Mouse (Mus musculus): ENCODE data around the gene Asb13. TPM values are rescaled to one million over a fixed set of nuclear protein-coding genes. Genes with fewer than 3 reads are reported as not detected.

Asb13 gene
- total RNA-seq, 4 experiments from 2014 or later, result 8.6 to 11.2 (median 8.8) TPM

- DNase-seq (ENCODE audit: low spot score), result no peak
These were observed 30.4 kb downstream of the Asb13 start for GRCm38 (mm10) chr13:3664241-3664640.

- DNase-seq (ENCODE audit: low spot score), result peak; percentile 71
These were observed 31.5 kb downstream of the Asb13 start for GRCm38 (mm10) chr13:3665308-3665723.

- no peak for DNase-seq (ENCODE audit: low spot score)
These were observed 33.5 kb downstream of the Asb13 start for GRCm38 (mm10) chr13:3667288-3667873.

DNA sequence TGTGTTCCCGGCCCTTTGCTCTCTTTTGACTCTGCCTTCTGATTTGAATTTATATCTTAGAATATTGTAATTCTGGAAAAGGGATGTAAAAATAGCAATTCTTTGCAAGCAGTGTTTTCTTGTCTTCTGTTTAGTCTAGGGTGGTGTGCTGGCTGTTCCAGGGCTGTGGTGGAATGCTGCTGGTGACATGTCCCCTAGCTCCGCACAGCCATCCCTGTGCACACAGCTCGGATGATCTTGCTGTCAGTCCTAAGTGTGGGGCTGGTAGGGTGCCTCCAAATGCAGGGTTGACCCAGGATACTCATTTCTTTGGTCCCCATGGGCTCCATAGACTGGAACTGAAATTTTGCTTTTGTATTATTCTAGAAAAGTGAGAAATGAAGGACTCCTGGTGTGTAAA lies 34.2 kb downstream of the Asb13 start:
- DNase-seq (ENCODE audit: low spot score), result no peak

- DNase-seq (ENCODE audit: low spot score), result no peak
These were observed 35.8 kb downstream of the Asb13 start for GRCm38 (mm10) chr13:3669611-3670010.

- peak; percentile 33 for DNase-seq (ENCODE audit: low spot score)
These were observed 36.2 kb downstream of the Asb13 start for GRCm38 (mm10) chr13:3670039-3670438.

GRCm38 (mm10) chr13:3673151-3673550 lies 39.3 kb downstream of the Asb13 start:
- DNase-seq (ENCODE audit: low spot score), result no peak

DNA sequence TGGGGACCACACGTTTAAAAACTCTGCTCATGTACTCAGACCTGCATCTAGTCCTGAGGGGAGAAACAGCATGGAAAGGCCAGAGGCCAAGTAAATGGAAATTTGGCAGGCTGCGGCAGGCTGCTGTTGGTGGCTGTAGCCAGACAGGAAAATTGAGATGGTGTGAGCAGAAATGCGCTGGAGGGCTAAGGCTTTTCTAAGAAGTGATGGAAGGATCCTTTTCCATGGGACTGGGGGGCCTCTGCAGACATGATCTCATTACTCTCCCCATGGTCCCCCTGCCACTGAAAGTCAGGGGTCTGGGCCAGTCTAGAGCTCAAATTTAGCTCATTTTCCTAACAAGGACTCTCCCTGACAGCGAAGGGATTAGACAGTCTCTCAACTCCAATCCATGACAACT lies 39.8 kb downstream of the Asb13 start:
- no peak for DNase-seq (ENCODE audit: low spot score)

GRCm38 (mm10) chr13:3675855-3676254 lies 42.0 kb downstream of the Asb13 start:
- DNase-seq (ENCODE audit: low spot score), result peak; percentile 19

DNA sequence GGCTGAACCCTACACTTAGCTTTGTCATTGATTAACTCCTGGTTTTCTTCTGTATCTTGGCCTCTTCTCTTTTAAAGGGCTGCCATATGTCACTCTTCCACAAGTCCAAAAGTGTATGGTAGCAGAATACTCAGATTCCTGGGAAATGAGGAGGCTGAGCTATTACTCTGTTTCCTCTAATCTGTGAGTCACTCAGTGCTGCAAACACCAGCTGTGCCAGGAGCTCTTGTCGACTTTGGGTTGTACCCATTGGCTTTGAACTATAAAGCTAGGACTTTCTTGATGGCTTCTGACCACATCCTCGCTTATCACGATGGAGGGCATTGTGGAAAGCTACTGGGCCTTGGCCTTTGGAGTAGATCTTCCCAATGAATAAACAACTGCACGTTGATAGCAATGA lies 45.3 kb downstream of the Asb13 start:
- no peak for DNase-seq (ENCODE audit: low spot score)

- DNase-seq (ENCODE audit: low spot score), result no peak
These were observed 52.5 kb downstream of the Asb13 start for GRCm38 (mm10) chr13:3686306-3686705.

- DNase-seq (ENCODE audit: low spot score), result peak; percentile 26
These were observed 60.9 kb downstream of the Asb13 start for GRCm38 (mm10) chr13:3694599-3695343.

DNA sequence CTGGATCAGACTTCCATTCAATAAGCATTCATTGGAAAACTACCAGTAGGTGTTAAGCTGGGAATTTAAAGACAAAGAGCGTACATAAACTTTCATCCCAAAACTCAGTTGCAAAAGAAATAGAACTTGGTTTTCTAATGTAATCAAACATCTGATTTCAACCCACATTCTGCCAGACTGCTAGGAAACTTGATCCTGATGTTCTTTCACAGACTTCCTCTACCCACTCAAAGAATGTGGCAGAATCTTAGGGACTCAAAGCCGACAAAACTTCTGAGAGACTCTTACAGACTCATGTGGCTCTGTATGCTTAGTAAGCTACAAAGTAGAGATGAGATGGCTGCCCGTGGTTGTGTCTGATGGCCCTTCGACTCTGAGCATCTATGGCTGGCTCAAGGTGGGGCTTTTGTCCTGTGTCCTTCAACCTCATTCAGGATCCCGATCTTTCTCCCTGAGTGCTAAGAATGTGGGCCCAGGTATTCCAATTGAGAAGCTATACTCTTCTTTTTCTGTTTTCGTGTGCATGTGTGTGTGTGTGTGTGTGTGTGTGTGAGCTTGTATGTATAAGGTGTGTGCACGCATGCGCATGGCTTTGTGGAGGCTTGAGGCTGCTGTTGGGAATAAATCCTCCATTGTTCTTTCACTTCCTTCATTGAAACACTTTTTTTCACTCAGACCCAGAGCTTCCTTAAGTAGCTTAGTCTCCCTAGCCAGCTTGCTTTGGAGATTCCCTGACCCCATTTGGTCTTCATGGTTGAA lies 63.3 kb downstream of the Asb13 start:
- DNase-seq (ENCODE audit: low spot score), result no peak

DNA sequence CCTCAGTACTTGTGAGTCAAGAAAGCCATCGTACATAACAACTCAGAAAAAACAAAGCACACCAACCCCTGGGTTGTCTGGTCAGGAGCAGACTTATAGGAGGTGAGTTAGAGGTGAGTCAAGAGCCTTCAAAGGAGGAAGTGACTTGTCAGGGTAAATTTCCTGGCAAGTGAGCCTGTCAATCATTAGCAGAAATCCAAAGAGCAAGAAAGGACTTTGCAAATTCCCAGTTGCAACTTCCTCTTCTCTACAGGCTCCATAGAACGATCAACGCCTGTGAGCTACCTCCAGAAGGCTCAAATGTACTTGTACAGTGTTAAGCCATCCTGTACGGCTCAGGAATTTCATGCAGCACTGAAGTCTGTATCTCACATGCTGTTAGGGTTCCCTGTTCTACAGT lies 66.9 kb downstream of the Asb13 start:
- no peak for DNase-seq (ENCODE audit: low spot score)

Other genes starting within 250 kb of the Asb13 start
- 100 to 1,000 TPM; 235 to 261 (median 251) TPM for gene Gdi2, start 96.0 kb upstream of the Asb13 start, total RNA-seq (2022)
- gene Fam208b, start 22.9 kb upstream of the Asb13 start, total RNA-seq (2022), result 10 to 100 TPM; 10.5 to 14.1 (median 12.5) TPM
- gene Calml3, start 170.3 kb downstream of the Asb13 start, total RNA-seq (2022), result not detected
- not detected for gene Calm4, start 203.7 kb downstream of the Asb13 start, total RNA-seq (2022)
- not detected for gene Calm5, start 220.1 kb downstream of the Asb13 start, total RNA-seq (2022)

Data from heart, adult 8-10 months (tissue).